Mouse (Mus musculus) testis, adult 2 months (tissue): Measurements from ENCODE around the gene Tmem174.

Experiments used
- CTCF ChIP-seq: fragments of 200-500 bp; IDR thresholded peaks from 2 replicates; pipeline ENCODE4 v1.5.1; 2012; ENCODE audit warnings: low read depth, mild to moderate bottlenecking, inconsistent platforms, low read length, moderate library complexity; ENCODE audit not compliant: control insufficient read depth, insufficient read depth, insufficient replicate concordance
- POLR2A ChIP-seq: fragments of 200-500 bp; IDR thresholded peaks from 2 replicates; pipeline ENCODE4 v1.6.1; 2012; ENCODE audit warnings: low read depth, mild to moderate bottlenecking, inconsistent platforms, low read length, moderate library complexity; ENCODE audit not compliant: control insufficient read depth

- TF ChIP-seq POLR2A (no peak), CTCF (no peak)
Measured at GRCm38 (mm10) chr13:98637145-98637544, at the start of gene Tmem174.
